Mouse (Mus musculus): ENCODE results near the gene Kctd12b. TPM values are rescaled to one million over a fixed set of nuclear protein-coding genes. Genes with fewer than 3 reads are reported as not detected.
"Not testable (repeated sequence)": the region's sequence is repeated elsewhere in the genome, so short reads cannot be mapped to it uniquely, and the experiment has no call there.

Gene Kctd12b
- polyA plus RNA-seq, 1 experiment from 2014 or later, result 8.1 TPM

DNA sequence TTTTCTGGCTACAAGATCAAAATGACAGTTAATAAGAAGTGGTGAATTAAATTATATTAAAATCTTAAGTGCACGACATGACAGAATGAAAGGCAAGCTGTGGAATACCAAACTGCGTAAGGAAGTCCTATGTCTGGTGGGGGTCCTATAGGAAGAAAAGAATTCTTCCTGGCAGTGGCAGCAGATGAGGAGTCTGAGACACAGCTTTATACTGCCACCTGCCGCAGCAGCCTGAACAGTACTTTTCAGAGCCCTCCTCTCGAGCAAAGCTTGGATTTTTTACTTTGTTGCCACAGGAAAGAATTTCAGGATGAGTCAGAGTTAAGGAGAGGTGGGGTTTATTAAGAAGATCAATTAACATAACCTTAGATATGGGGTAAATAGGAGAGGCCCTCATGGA, 11.5 kb upstream of the Kctd12b start:
- Histone ChIP-seq H3K4me3 (ENCODE audit: low read depth, low read length) (no peak overlapping the region), H3K9me3 (ENCODE audit: low read depth, low read length) (no peaks in the 10 kb centered on the region), H3K27me3 (ENCODE audit: insufficient read depth, low read length) (no peaks in the 10 kb centered on the region), H3K4me1 (ENCODE audit: insufficient read depth) (no peaks in the 10 kb centered on the region), H3K4me2 (no peak overlapping the region), H3K27ac (ENCODE audit: low read depth) (no peak overlapping the region), H3K9ac (no peak overlapping the region), H3K36me3 (ENCODE audit: insufficient read depth) (no peaks in the 10 kb centered on the region)
- WGBS, result 20% methylated on average over 4 of the region's 4 CpGs
- DNase-seq (peak; percentile 57), ATAC-seq (ENCODE audit: insufficient read depth) (no peak; the same call in 1 of the 2 replicates)
- peak; percentile 49 for TF ChIP-seq CTCF (IDR thresholded peaks at IDR 0.05; ENCODE audit: low read depth)

- no peaks in the 10 kb centered on the region for H3K4me1 ChIP-seq (ENCODE audit: insufficient read depth)
- ATAC-seq (ENCODE audit: insufficient read depth) (no peak), DNase-seq (no peak)
- TF ChIP-seq CTCF (IDR thresholded peaks at IDR 0.05; ENCODE audit: low read depth), result no peak
- no peak overlapping the region for H3K27ac ChIP-seq (ENCODE audit: low read depth)
- no peaks in the 10 kb centered on the region for H3K27me3 ChIP-seq (ENCODE audit: insufficient read depth, low read length)
- no peak overlapping the region for H3K4me2 ChIP-seq
- no peak overlapping the region for H3K9ac ChIP-seq
- 84% methylated on average over 3 of the region's 3 CpGs for WGBS
- H3K9me3 ChIP-seq (ENCODE audit: low read depth, low read length), result no peaks in the 10 kb centered on the region
- H3K4me3 ChIP-seq (ENCODE audit: low read depth, low read length), result no peak overlapping the region
- no peaks in the 10 kb centered on the region for H3K36me3 ChIP-seq (ENCODE audit: insufficient read depth)
Measured at GRCm38 (mm10) chrX:153700463-153700862, 4.3 kb upstream of the Kctd12b start.

DNA sequence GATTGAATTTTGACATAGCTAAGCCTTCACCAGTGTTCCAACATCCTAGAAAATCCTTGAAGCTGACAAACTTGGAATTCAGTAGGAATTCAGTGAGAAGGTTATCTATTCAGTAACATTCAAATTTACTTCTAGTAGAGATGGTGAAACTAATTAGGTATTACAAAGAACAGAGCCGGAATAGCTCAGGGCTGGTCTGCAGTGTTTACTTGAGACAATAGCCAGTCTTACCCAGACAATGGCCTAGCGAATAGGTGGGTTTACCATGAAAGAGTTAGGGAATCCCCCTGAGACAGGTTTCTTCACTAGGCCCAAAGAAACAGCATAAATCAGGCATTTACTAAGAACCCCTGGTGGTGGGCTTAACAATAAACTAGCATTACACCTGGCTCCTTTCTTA, 28.0 kb downstream of the Kctd12b start:
- H3K4me3 ChIP-seq (ENCODE audit: low read depth, low read length); ATAC-seq (ENCODE audit: insufficient read depth); H3K9me3 ChIP-seq (ENCODE audit: low read depth, low read length); DNase-seq; H3K36me3 ChIP-seq (ENCODE audit: insufficient read depth); H3K27ac ChIP-seq (ENCODE audit: low read depth); H3K9ac ChIP-seq; H3K4me1 ChIP-seq (ENCODE audit: insufficient read depth); H3K4me2 ChIP-seq; H3K27me3 ChIP-seq (ENCODE audit: insufficient read depth, low read length): not testable (repeated sequence)
- 55% methylated on average over 2 of the region's 2 CpGs for WGBS

GRCm38 (mm10) chrX:153664903-153665302, 31.3 kb downstream of the Kctd12b start:
- Histone ChIP-seq H3K4me2 (no peak overlapping the region), H3K4me1 (ENCODE audit: insufficient read depth) (no peaks in the 10 kb centered on the region), H3K36me3 (ENCODE audit: insufficient read depth) (no peaks in the 10 kb centered on the region), H3K9me3 (ENCODE audit: low read depth, low read length) (no peaks in the 10 kb centered on the region), H3K4me3 (ENCODE audit: low read depth, low read length) (no peak overlapping the region), H3K27me3 (ENCODE audit: insufficient read depth, low read length) (no peaks in the 10 kb centered on the region), H3K27ac (ENCODE audit: low read depth) (no peak overlapping the region), H3K9ac (no peak overlapping the region)
- DNase-seq (no peak), ATAC-seq (ENCODE audit: insufficient read depth) (no peak)
- TF ChIP-seq CTCF (IDR thresholded peaks at IDR 0.05; ENCODE audit: low read depth), result no peak
- 66% methylated on average over 3 of the region's 3 CpGs for WGBS

DNA sequence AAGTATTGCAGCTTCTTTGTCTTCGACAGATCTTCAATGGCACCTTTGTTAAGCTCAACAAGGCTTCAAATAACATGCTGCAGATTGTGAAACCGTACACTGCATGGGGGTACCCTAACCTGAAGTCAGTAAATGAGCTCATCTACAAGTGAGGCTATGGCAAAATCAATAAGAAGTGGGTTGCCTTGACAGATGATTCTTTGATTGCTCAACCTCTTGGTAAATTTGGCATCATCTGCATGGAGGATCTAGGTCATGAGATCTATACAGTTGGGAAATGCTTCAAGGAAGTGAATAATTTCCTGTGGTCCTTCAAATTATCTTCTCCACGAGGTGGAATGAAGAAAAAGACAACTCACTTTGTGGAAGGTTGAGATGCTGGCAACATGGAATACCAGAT, 39.2 kb downstream of the Kctd12b start:
- Histone ChIP-seq H3K4me3 (ENCODE audit: low read depth, low read length) (no peak overlapping the region), H3K4me2 (no peak overlapping the region), H3K9ac (no peak overlapping the region), H3K4me1 (ENCODE audit: insufficient read depth) (no peaks in the 10 kb centered on the region), H3K36me3 (ENCODE audit: insufficient read depth) (no peaks in the 10 kb centered on the region), H3K9me3 (ENCODE audit: low read depth, low read length) (no peaks in the 10 kb centered on the region), H3K27ac (ENCODE audit: low read depth) (no peak overlapping the region), H3K27me3 (ENCODE audit: insufficient read depth, low read length) (no peaks in the 10 kb centered on the region)
- ATAC-seq (ENCODE audit: insufficient read depth) (no peak), DNase-seq (no peak)
- no peak for TF ChIP-seq CTCF (IDR thresholded peaks at IDR 0.05; ENCODE audit: low read depth)
- whole genome bisulfite sequencing, result 64% methylated on average over 3 of the region's 3 CpGs

DNA sequence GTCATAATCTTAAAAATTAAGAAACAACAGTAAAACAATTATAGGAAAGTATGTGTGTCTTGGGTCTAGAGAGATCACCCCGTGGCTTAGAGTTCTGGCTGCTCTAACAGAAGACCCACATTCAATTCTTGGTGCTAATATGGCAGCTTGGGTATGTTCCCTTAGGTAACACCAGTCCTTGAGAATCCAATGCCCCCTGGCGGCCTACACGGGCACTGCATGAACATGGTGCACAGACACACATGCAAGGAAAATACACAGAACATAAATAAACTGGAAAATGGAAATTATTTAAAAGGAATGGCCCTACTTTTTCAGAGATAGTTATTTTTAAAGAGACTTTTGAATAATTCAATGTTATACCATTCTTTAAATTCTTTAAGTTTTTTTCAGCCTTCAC, 55.6 kb downstream of the Kctd12b start:
- H3K4me3 ChIP-seq (ENCODE audit: low read depth, low read length), result no peak overlapping the region
- H3K9ac ChIP-seq, result no peak overlapping the region
- DNase-seq (peak; percentile 5), ATAC-seq (ENCODE audit: insufficient read depth) (no peak)
- 67% methylated on average over 3 of the region's 3 CpGs for WGBS
- H3K27me3 ChIP-seq (ENCODE audit: insufficient read depth, low read length), result no peaks in the 10 kb centered on the region
- H3K9me3 ChIP-seq (ENCODE audit: low read depth, low read length), result no peaks in the 10 kb centered on the region
- H3K36me3 ChIP-seq (ENCODE audit: insufficient read depth), result no peaks in the 10 kb centered on the region
- H3K27ac ChIP-seq (ENCODE audit: low read depth), result no peak overlapping the region
- no peak for TF ChIP-seq CTCF (IDR thresholded peaks at IDR 0.05; ENCODE audit: low read depth)
- H3K4me1 ChIP-seq (ENCODE audit: insufficient read depth), result no peaks in the 10 kb centered on the region
- no peak overlapping the region for H3K4me2 ChIP-seq

GRCm38 (mm10) chrX:153636247-153636646, 59.9 kb downstream of the Kctd12b start:
- DNase-seq (peak; percentile 70), ATAC-seq (ENCODE audit: insufficient read depth) (no peak)
- 0% methylated on average over 1 of the region's 1 CpGs for WGBS
- H3K4me1 ChIP-seq (ENCODE audit: insufficient read depth), result no peaks in the 10 kb centered on the region
- no peaks in the 10 kb centered on the region for H3K9me3 ChIP-seq (ENCODE audit: low read depth, low read length)
- peak; percentile 51 for TF ChIP-seq CTCF (IDR thresholded peaks at IDR 0.05; ENCODE audit: low read depth)
- no peaks in the 10 kb centered on the region for H3K36me3 ChIP-seq (ENCODE audit: insufficient read depth)
- no peak overlapping the region for H3K4me3 ChIP-seq (ENCODE audit: low read depth, low read length)
- H3K4me2 ChIP-seq, result no peak overlapping the region
- H3K27me3 ChIP-seq (ENCODE audit: insufficient read depth, low read length), result no peaks in the 10 kb centered on the region
- no peak overlapping the region for H3K27ac ChIP-seq (ENCODE audit: low read depth)
- no peak overlapping the region for H3K9ac ChIP-seq

Other genes starting within 250 kb of the Kctd12b start
- 35.0 and 35.2 TPM in 2 replicates for gene Ubqln2, start 198.2 kb downstream of the Kctd12b start, polyA plus RNA-seq (2014; fragmentation: Nextera tagmentation; extraction: Ambion mirVana)
- gene Cypt3, start 137.8 kb downstream of the Kctd12b start, polyA plus RNA-seq (2014; fragmentation: Nextera tagmentation; extraction: Ambion mirVana), result not detected in 2 replicates
- gene Nbdy, start 27.2 kb upstream of the Kctd12b start, polyA plus RNA-seq (2014; fragmentation: Nextera tagmentation; extraction: Ambion mirVana), result 103 and 108 TPM in 2 replicates
- 22.4 and 22.9 TPM in 2 replicates for gene Spin2c, start 135.8 kb upstream of the Kctd12b start, polyA plus RNA-seq (2014; fragmentation: Nextera tagmentation; extraction: Ambion mirVana)